ENCODE assay signal across 1 mouse cellular context in the genomic region with DNA sequence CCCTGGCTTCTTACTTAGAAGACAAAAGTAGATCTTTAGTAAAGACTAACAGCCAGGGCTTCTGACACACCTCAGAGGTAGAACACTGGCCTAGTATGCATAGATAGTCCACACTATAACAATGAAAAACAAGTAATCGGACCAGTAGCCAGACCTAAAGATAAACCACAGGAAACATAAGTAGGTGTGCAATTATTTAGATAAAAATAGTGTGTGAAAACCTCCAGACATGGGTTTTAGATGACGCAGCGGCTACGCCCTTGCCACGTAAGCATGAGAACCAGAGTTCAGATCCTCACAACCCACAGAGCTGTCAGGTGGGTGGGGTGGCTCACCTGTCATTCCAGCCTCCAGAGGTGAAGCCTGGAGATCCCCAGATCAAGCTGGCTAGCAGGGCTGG.
TF ChIP-seq lines count a peak whose summit lies in the region.

No protein-coding gene starts in this region.

TF ChIP-seq in MEL, 35 proteins besides CTCF, POLR2A, EP300 and RAD21 (continued from another document):
- peak; percentile 75 for TF ChIP-seq SIN3A (IDR thresholded peaks at IDR 0.05; ENCODE audit: low read length)
- TF ChIP-seq E2F4 (IDR thresholded peaks at IDR 0.05; ENCODE audit: borderline replicate concordance, low read depth, low read length): no peak
- TF ChIP-seq GABPA (IDR thresholded peaks at IDR 0.05; ENCODE audit: low read depth, low read length): no peak
- no peak for TF ChIP-seq POLR2AphosphoS5 (IDR thresholded peaks at IDR 0.05; ENCODE audit: borderline replicate concordance, low read depth, low read length)
- no peak for TF ChIP-seq ZKSCAN1 (IDR thresholded peaks at IDR 0.05; ENCODE audit: low read depth, low read length)
- no peak for TF ChIP-seq TBP (IDR thresholded peaks at IDR 0.05; ENCODE audit: low read depth, low read length)
- 0 out of 2 replicates have a peak, but pooled peaks have one; percentile 33 for TF ChIP-seq MXI1 (IDR thresholded peaks at IDR 0.05; ENCODE audit: low read depth, low read length)
- TF ChIP-seq UBTF (IDR thresholded peaks at IDR 0.05; ENCODE audit: borderline replicate concordance, insufficient read depth, low read depth, low read length): no peak
- no peak for TF ChIP-seq USF1 (IDR thresholded peaks at IDR 0.05; ENCODE audit: low read depth, low read length)
- no peak; the same call in 1 of the 2 replicates for TF ChIP-seq BHLHE40 (IDR thresholded peaks at IDR 0.05; ENCODE audit: borderline replicate concordance, low read depth, low read length)
- peak; percentile 45 for TF ChIP-seq TAL1 (IDR thresholded peaks at IDR 0.05; ENCODE audit: low read length)
- TF ChIP-seq POLR2AphosphoS2 (IDR thresholded peaks at IDR 0.05; ENCODE audit: low read length): no peak
- TF ChIP-seq ETS1 (IDR thresholded peaks at IDR 0.05; ENCODE audit: low read depth, low read length): peak; percentile 94
- TF ChIP-seq ZC3H11A (IDR thresholded peaks at IDR 0.05; ENCODE audit: low read depth, low read length): no peak
- TF ChIP-seq RCOR1 (IDR thresholded peaks at IDR 0.05; ENCODE audit: low read depth, low read length): peak; percentile 69
- TF ChIP-seq MAX (IDR thresholded peaks at IDR 0.05; ENCODE audit: low read length): no peak
- TF ChIP-seq NELFE (IDR thresholded peaks at IDR 0.05; ENCODE audit: low read depth, low read length): no peak
- TF ChIP-seq SMC3 (IDR thresholded peaks at IDR 0.05; ENCODE audit: low read depth, low read length): no peak
- TF ChIP-seq ZMIZ1 (IDR thresholded peaks at IDR 0.05; ENCODE audit: low read depth, low read length): no peak
- TF ChIP-seq MYC (IDR thresholded peaks at IDR 0.05; ENCODE audit: low read depth, low read length): no peak
- TF ChIP-seq MAFK (IDR thresholded peaks at IDR 0.05; ENCODE audit: borderline replicate concordance, low read depth, low read length): 0 out of 2 replicates have a peak, but pooled peaks have one; percentile 33
- TF ChIP-seq ZNF384 (IDR thresholded peaks at IDR 0.05; ENCODE audit: low read depth, low read length): no peak
- TF ChIP-seq USF2 (IDR thresholded peaks at IDR 0.05; ENCODE audit: borderline replicate concordance in 1 of 2, insufficient read depth in 1 of 2, low read depth in 1 of 2, low read length in 2 of 2): no peak
- no peak for TF ChIP-seq CHD1 (IDR thresholded peaks at IDR 0.05; ENCODE audit: low read depth, low read length)
- no peak for TF ChIP-seq KAT2A (conservative IDR thresholded peaks at IDR 0.05; ENCODE audit: low read depth, low read length)
- no peak for TF ChIP-seq HCFC1 (IDR thresholded peaks at IDR 0.05; ENCODE audit: low read depth, low read length)
- no peak for TF ChIP-seq MYB (IDR thresholded peaks at IDR 0.05; ENCODE audit: low read depth, low read length)
- TF ChIP-seq ELF1 (IDR thresholded peaks at IDR 0.05; ENCODE audit: low read depth, low read length): no peak
- no peak for TF ChIP-seq JUND (IDR thresholded peaks at IDR 0.05; ENCODE audit: low read depth, low read length)
